Mouse (Mus musculus) brain, embryonic 18.5 days (tissue): Measurements from ENCODE around the gene Pknox2.

Source experiments
- DNase-seq: peaks from one replicate; pipeline ENCODE4 v3.0.0-alpha.2; 2012; ENCODE audit warnings: low read depth, low spot score

The Pknox2 gene

DNA sequence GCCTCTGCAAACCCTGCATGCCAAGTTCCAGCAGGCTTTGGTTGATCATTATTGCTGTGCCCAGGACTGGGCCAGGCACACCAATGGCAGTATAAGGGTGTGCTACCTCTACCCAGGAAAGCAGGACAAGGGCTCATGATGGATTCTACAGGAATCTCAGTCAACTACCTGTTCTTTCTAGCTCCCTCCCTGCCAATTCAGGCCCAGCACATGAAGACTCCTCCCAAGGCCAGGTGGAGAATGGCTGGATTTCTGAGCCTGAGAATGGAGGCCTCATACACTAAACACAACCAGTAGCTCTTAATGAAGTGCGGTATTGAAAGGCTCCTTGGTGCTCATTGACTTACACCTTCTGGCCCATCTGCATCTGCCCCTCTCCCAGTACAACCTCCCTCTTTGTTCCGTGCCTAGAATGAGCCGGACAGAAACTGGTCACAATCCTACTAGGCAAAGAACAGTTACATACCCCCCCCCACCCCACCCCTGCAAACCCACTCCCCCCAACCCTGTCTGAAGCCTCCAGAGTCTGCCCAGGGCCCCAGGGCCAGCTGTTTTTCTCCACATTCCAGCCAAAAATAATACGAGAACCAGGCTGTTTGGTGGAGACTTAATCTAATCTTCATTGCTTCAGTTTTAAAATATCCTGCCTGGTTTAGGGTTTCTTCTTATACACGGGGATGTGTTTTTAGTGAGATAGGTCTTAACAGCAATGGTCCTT lies 6.6 kb downstream of the Pknox2 start:
- no peak for DNase-seq

- no peak for DNase-seq
Observed at GRCm38 (mm10) chr9:37139514-37139913, 7.7 kb downstream of the Pknox2 start.

GRCm38 (mm10) chr9:37138883-37139282 lies 8.3 kb downstream of the Pknox2 start:
- no peak for DNase-seq

GRCm38 (mm10) chr9:37136340-37136739 lies 10.9 kb downstream of the Pknox2 start:
- no peak for DNase-seq

- no peak for DNase-seq
Observed at GRCm38 (mm10) chr9:37133495-37133894, 13.7 kb downstream of the Pknox2 start.

DNA sequence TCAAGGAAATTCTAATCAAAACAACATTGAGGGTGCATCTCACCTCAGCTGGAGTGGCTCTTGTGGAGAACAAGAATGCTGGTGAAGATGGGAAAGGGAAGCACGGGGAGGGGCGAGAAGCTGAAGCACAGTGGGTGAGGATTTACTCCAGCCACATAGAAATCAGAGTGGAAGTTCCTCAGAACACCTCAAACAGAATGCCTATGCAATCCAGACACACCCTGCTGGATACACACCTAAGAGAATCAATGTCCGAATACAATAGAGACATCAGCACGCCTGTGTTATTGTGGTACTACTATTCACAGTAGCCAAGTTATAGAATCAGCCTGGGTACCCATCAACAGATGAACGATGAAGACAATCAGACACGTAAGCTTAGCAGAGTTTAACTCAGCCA lies 18.2 kb downstream of the Pknox2 start:
- DNase-seq = no peak

- no peak for DNase-seq
Observed at GRCm38 (mm10) chr9:37126197-37126596, 21.0 kb downstream of the Pknox2 start.

GRCm38 (mm10) chr9:37124696-37125480 lies 22.3 kb downstream of the Pknox2 start:
- no peak for DNase-seq

DNA sequence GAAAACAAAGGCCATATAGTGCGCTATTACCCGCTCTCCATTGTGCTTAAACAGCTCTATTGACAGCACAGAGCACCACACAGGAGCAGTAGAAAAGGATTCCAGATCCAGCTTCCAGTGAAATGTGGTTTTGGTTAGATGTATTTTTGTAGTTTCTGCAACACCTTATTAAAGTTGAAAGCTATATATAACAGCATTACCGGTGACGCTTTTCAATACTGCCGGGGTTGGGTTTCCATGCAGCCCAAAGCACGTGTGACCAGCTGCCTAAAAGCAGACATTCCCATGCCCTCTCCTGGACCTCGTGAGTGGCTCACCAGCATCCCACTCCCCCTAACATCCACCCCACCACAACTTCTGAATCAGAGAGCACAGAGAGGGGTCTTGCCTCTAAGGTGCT lies 23.8 kb downstream of the Pknox2 start:
- no peak for DNase-seq

- DNase-seq = no peak
Observed at GRCm38 (mm10) chr9:37122971-37123370, 24.2 kb downstream of the Pknox2 start.

GRCm38 (mm10) chr9:37122381-37122780 lies 24.8 kb downstream of the Pknox2 start:
- DNase-seq = no peak

DNA sequence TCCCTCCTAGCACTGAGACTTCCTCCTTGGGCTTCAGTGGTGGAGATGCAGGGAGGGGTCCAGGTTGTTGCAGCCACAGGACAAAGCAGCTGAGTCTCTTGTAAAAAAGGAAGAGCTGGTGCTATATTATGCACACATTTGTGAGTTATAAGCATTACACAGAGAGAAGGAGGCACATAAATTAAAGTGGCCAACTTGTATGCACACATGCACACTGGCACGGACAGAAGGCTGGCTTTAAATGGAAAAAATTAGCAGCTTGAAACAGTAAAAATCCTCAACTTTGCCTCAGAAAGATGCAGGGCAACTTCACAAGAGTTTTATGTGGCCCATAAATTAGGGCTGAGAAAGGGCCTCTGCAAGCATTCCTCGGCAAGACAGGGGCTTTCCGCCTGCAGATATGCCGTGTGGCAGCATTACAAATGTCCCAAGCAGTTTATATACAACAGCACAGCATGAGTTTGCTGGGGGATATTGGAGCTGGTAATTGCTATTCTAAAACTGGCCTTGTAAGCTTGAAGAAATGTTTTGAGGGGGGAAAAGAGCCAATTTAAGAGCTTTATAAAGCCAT lies 25.4 kb downstream of the Pknox2 start:
- DNase-seq = no peak

- DNase-seq = no peak
Observed at GRCm38 (mm10) chr9:37120801-37121200, 26.4 kb downstream of the Pknox2 start.

DNA sequence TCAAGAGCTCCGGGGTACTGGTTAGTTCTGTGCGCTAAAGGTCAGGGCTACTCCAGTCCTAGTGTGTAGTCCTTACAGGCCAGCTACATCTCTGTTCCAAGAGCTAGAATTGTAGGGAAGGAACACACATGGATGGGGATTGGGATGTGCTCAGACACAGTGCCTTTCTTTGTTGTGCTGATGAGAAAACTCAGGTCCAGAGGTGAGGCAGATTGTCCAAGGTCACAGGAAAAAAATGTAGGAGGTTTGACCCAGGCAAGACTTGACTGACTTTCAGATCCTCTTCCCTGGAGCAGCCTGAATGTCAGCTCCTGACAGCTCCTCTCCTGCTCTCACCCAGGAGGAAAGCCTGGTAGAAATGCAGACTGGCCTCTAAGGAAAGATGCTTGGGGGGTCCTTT lies 29.7 kb downstream of the Pknox2 start:
- no peak for DNase-seq

GRCm38 (mm10) chr9:37116632-37117413 lies 30.4 kb downstream of the Pknox2 start:
- no peak for DNase-seq

GRCm38 (mm10) chr9:37115820-37116219 lies 31.4 kb downstream of the Pknox2 start:
- DNase-seq = no peak

DNA sequence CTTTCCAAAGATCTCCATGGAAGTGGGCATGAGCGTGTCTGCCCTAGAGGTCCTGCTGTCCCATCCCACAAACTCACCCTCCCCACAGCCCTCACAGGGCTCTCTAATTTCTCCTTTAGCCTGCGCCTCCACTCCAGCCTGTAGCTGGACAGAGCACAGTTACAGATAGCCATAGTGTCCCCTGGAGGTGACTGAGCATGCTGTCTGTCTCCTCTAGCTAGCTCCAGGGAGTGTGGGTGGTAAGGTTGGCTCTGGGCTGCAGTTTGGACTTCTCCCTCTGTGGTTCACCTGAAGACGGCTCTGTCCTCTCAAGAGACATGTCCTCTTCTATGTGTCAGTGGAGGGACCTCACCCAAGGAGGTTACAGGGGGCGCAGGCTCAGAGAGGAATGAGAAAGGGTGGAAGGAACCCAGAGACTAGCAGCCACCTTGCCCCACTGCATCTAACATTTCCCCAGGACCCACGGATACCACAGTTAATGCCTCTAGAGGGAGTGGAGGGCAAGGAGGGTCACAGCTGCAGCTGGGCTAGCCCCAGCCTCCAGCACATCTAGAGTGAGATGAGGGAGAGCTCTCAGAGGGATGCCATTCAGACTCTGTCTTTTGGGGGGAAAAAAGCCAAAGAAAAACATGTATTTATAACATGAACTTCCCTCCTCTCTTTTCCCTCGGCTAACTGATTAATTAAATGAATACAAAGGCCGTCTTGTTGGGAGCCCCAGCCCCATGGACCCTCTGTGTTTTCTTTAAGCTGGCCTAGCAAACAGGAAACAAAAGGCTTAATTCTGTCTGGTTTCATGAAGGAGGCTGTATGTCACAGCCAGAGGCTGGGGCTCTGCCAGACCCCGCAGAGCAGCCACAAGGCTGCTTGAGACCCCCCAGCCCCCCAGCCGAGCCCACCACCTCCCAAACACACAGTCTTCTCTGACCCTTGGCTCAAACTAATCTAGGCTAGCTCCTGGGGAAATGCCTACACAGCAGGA lies 32.6 kb downstream of the Pknox2 start:
- no peak for DNase-seq

DNA sequence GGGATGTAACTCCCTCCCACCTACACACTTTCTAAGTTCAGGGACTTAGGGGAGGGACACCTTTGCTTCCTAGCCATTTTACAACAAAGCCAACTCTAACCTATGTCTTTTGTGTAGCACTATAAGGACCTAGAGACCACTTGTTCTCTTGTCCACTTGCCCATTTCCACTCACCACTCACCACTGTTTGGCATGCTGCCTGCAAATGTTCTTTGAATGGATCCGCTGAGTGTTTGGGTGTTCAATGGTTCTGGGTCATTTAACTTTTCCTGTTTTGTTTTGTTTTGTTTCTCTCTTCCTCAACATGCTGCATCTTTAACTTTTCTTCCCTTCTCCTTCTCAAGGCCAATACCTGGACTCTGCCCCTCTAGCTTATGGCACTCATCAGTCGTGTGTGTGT lies 39.7 kb downstream of the Pknox2 start:
- DNase-seq = no peak

DNA sequence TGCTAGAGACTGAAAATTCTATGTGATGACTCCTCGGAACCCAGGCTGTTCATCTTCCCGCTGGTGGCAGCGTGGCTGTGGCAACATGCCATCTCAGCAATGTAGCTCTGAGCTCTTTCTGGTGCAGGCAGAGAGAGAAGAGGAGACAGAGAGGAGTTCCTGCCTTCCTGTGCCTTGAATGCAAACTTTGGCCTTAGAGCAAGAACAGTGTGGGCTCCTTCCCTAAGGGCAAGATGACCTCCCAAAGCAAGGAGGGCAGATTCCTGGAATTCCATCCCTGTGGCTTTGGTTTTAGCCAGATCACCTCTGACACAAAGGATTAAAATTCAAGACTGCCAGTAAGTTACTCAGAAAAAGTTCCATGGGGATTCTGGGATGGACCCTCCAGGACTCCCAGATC lies 40.4 kb downstream of the Pknox2 start:
- no peak for DNase-seq

GRCm38 (mm10) chr9:37104249-37104648 lies 43.0 kb downstream of the Pknox2 start:
- DNase-seq = no peak

GRCm38 (mm10) chr9:37103778-37104177 lies 43.4 kb downstream of the Pknox2 start:
- no peak for DNase-seq
